Mouse (Mus musculus) frontal cortex, postnatal 36 days (tissue): ENCODE results near the gene Fam170b.

Source experiments
- DNase-seq, 2 experiments: peaks; one replicate each; pipeline ENCODE4 v3.0.0; 2022; ENCODE audit warnings: low spot score in 2 of 2

The Fam170b gene

DNA sequence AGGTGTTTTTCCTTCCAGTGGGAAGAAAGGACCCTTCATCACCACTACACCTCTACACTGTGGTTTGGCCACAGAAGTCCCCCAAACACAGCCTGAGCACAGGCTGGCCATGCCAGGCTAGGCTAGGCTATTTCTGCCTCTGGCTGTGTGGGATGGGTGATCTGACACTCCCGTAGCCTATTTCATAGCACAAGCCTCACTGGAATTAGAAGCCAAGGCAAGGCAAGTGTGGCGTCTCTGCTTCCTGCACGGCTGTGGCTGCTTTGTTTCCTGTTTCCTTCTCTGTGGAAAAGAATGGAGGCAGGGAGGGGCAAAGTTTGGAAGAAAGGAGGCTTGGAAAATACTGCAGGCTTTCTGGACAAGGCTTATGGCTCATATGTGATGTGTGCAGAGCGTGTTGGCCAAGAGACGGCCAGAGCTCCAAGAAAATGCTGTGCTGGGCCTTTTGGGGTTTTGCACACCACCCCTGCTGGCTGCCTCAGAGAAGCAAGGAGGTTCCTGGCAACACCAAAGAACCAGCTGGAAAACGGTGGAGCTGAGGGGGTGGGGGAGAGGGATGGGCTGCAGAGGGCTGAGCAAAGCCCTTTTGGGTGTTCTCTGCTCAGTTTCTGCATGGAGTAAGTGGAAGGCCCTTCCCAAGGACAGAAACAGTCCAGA, 5.6 kb upstream of the Fam170b start:
- peak; percentile 20 to 28 for DNase-seq

DNA sequence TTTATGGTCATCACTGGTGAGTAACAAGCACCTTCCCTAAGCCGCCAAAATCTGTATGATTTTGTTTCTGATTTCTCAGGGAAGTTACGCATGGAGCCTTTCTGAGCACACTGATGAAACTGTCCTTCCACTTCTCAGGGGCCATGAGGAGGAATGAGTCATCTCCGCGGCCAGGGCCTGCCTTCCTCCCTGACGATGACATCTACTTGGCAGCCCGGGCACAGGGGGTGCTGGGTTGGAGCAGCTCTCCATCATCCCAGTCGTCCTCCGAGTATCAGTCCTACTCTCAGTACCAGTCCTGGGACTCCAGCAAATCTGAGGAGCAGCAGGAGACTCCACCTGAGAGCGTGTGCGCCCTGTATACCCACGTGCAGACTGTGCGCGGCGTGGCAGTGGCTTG, 1.4 kb downstream of the Fam170b start:
- DNase-seq = no peak

DNA sequence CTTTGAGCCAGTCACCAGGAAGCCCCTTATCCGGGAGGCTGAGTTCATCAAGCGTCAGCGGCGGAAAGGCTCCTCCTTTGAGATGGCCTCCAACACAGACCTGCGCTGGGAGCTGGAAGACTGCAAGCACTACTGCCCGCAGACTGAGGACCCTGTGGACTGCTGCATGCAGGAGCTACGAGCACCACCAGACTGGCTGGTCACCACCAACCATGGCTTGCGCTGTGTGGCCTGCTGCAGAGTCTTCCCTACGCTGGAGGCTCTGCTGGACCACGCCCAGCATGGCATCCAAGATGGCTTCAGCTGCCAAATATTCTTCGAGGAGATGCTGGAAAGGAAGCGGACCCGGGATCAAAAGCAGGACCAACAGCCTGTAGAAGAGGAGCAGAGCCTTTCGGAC, 1.8 kb downstream of the Fam170b start:
- no peak for DNase-seq

GRCm38 (mm10) chr14:32836191-32836590, 2.4 kb downstream of the Fam170b start:
- DNase-seq = no peak

GRCm38 (mm10) chr14:32842052-32842451, 8.3 kb downstream of the Fam170b start:
- no peak for DNase-seq

GRCm38 (mm10) chr14:32854059-32854458, 20.3 kb downstream of the Fam170b start:
- no peak for DNase-seq

- no peak for DNase-seq
Measured at GRCm38 (mm10) chr14:32856246-32856645, 22.5 kb downstream of the Fam170b start.

DNA sequence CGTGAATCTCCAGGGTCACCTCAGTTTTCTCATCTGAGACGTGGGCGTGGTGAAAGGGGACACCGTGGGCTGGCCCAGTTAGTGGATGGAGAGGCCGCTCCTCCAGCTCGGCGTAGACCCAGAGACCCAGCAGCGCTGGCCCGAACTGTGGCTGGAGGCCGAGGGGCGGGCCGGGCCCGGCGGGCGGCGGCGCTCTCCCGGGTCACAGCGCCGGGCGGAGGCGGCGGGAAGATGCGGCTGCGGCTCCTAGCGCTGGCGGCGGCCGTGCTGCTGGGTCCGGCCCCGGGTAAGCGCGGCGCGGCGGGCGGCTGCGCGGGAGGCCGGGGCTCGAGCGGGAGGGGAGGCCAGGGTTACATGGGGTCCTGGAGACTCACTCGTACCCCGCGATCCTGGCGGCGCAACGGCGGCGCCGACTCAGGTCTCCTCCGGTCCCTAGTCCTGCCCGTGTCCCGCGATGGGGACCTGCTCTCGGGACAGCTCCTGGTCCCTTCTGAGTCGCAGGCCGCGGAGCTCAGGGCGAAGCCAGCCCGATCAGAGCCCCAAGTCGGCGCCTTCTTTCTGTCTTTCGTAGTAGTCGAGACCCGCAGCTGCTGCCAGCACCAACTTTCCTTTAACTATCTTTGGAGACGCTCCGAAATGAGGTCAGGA, 23.0 kb downstream of the Fam170b start, which contains the start of gene Vstm4:
TSS of gene Vstm4 (plus strand) at position 76 of the 648 bp plus-strand sequence.
- peak; percentile 17 to 28 for DNase-seq

DNA sequence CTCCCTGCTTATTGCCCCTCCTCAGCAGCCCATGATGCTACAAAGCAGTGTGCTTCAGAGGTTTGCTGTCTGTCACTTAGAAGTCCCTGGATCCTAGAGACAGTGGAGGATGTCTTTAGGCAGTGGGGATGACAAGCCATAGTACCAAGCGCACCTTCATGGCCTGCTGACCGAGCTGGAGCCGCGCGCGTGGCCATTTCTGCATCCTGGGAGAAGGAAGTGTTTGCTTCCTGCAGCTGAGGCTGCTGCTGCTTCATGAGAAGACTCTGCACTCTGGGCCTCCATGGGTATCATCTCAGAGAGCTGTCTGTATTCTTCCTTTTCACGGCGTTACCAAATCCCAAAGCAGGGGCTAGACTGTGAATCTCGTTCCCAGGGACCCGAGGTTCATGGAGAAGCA, 24.6 kb downstream of the Fam170b start:
- no peak for DNase-seq

DNA sequence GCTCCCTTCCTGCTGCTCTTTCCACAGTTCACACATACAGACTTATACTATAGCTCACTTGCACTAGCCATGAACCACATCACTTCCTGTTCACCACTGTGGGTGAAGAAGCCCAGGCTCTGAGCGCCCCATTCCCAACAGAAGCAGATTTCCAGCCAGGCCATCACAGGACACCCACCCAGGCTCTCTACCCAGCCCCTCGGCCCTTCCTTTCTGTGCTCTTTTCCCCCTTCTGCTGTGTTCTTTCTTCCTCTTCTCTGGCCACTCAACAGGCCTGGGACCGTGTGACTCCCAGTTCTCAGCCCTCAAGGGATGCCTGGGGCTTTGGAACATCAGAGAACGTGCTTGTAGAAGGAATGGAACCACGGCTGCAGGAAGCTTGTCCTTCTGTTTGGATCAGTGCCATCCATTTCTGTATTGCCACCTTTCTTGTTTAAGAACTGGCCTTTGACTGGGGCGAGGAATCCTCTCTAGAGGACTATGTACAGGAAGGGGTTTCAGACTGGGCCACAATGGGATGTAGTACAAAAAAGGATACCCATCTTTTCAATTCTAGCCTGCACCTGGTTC, 25.3 kb downstream of the Fam170b start:
- no peak for DNase-seq

DNA sequence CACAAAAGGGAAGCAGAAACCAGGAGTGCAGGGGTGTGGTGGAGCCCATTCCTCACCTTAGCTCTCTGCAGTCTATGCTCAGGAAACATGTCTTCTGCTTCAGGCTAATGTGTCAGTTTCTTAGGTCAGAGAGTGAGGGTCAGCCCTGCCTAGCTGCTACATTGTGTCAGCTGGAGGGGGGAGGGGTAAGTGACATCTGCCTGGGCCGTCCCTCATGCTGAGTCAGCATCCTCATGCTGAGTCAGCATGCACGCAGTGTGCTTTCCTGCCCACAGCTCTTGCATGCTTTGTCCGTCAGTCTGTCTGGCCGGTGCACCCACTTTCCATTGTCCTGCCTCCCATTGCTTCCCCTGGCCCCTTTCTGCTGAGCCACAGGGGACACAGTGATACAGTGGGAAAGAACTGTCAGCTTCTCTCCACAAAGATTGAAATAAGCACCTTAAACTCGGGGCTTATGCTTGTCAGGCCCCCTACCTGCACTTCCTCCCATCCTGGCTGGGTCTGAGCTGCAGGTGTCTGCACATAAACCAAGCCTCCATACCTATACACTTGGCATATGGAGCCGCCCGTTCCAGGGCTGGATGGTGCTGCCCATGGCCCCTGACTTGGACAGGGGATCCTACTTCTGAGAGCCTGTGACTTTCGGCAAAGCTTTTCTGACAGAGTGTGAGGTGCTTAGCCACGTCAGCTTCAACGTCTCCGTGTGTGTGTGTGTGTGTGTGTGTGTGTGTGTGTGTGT, 26.2 kb downstream of the Fam170b start:
- no peak for DNase-seq

GRCm38 (mm10) chr14:32861149-32861581, 27.4 kb downstream of the Fam170b start:
- DNase-seq = no peak

- no peak for DNase-seq
Measured at GRCm38 (mm10) chr14:32861656-32862055, 27.9 kb downstream of the Fam170b start.

DNA sequence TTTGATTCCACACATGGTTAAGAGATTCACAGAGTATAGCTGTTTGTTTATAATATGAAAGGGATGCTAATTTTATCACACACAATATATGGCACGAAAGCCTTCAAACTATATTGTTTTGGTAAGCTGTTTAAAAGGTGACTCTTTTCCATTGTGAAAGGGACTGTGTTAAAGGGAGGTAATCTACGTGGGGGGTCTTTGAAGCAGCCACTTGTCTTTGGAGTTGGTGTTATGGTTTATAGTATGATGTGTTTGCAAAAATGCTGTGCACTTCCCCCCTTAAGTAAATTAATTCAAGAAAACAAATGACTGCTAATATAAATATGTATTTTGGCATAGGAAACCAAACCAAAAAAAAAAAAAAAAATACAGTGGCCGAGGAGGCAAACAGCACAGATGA, 31.6 kb downstream of the Fam170b start:
- no peak for DNase-seq

DNA sequence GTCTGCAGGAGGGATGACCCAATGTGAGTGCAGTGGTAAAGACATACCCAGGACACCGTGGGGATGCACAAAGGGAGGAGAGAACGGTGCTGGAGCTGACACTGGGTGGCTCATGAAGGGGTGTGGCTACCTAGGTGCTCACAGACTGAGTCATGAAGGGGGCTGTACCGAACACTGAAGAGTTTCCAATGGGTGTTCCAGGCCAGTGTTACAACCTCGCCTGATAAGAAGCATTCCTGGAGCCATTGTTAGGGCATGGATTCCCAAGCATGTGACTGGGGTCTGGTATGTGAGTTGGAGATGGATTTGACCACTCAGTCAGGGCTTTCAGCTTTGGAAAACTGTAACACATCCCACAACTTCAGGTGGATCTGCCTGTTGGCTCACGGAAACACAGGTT, 38.2 kb downstream of the Fam170b start:
- DNase-seq = no peak

GRCm38 (mm10) chr14:32877549-32877948, 43.8 kb downstream of the Fam170b start:
- no peak for DNase-seq

- no peak for DNase-seq
Measured at GRCm38 (mm10) chr14:32880332-32880731, 46.6 kb downstream of the Fam170b start.

DNA sequence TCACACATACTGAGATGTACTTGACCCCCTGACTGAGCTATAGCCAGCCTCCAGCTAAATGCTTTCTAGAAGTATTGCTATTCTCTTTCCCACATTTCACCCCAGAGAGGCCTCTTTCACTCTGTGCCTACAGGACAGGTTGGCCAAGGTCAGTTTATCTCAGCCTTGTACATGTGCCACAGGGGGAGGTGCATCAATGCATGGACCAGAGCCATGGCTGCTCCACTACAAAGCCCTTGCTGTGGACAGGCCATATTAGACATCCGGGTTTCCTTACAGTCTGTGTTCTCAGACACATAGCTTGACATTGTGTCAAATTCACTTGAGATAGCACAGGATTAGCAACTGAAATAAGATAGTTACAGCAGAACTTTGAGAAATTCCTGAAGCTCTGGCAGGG, 47.9 kb downstream of the Fam170b start:
- no peak for DNase-seq
